Mouse (Mus musculus) lung, postnatal 0 days (tissue): ENCODE results near the gene Dlk1. TPM values are rescaled to one million over a fixed set of nuclear protein-coding genes. Genes with fewer than 3 reads are reported as not detected.

Source experiments
- ATAC-seq: fragments of 200-750 bp; cut with Nextera tagmentation; 2 replicates; pipeline ENCODE4 v1.8.0; 2017; ENCODE audit warnings: moderate library complexity
- DNase-seq: peaks from one replicate; pipeline ENCODE4 v3.0.0-alpha.2; 2016; ENCODE audit warnings: low spot score
- H3K27ac ChIP-seq: fragments of 300-500 bp; sonication (generic); 2 replicates; pipeline ENCODE4 v1.5.1; 2014; ENCODE audit warnings: antibody characterized with exemption, mild to moderate bottlenecking, low read length, mixed read lengths
- H3K27me3 ChIP-seq: fragments of 300-500 bp; sonication (generic); replicated peaks from 2 replicates; pipeline ENCODE4 v1.6.1; 2014; ENCODE audit warnings: low read length, mixed read lengths; ENCODE audit not compliant: insufficient read depth
- H3K36me3 ChIP-seq: fragments of 300-500 bp; sonication (generic); 2 replicates; pipeline ENCODE4 v1.6.1; 2014; ENCODE audit warnings: low read length, mixed read lengths; ENCODE audit not compliant: insufficient read depth
- H3K4me1 ChIP-seq: fragments of 300-500 bp; sonication (generic); 2 replicates; pipeline ENCODE4 v1.6.1; 2014; ENCODE audit warnings: antibody characterized with exemption, low read depth, low read length, mixed read lengths; ENCODE audit not compliant: insufficient read depth
- H3K4me2 ChIP-seq: fragments of 300-500 bp; sonication (generic); replicated peaks from 2 replicates; pipeline ENCODE4 v1.6.1; 2014; ENCODE audit warnings: low read depth, mild to moderate bottlenecking, low read length, moderate library complexity, mixed read lengths
- H3K4me3 ChIP-seq: fragments of 300-500 bp; sonication (generic); 2 replicates; pipeline ENCODE4 v1.5.1; 2014; ENCODE audit warnings: low read depth, low read length
- H3K9ac ChIP-seq: fragments of 300-500 bp; sonication (generic); replicated peaks from 2 replicates; pipeline ENCODE4 v1.6.1; 2014; ENCODE audit warnings: low read depth, mild to moderate bottlenecking
- H3K9me3 ChIP-seq: fragments of 300-500 bp; sonication (generic); 2 replicates; pipeline ENCODE4 v1.6.1; 2016; ENCODE audit warnings: low read length, mixed read lengths
- CTCF ChIP-seq: IDR thresholded peaks from 2 replicates; pipeline ENCODE4 v1.5.1; 2016; ENCODE audit warnings: antibody characterized with exemption, mild to moderate bottlenecking
- EP300 ChIP-seq: IDR thresholded peaks from 2 replicates; pipeline ENCODE4 v1.6.1; 2016; ENCODE audit warnings: antibody characterized with exemption, mild to moderate bottlenecking, control low read depth
- WGBS: fragments of 180-500 bp; shearing (Covaris S2); extraction: QIAGEN DNeasy Blood & Tissue Kit; methylation state at CpG from one replicate; pipeline ENCODE4 v1.1.7; 2014; 5-methylcytosine and 5-hydroxymethylcytosine counted together
- polyA plus RNA-seq: library from polyadenylated mRNA; unstranded; fragments of >200 nt; fragmentation: Nextera tagmentation; extraction: Ambion mirVana; gene quantifications from 2 replicates; pipeline ENCODE4 v1.2.1, GENCODE M21; 2015

The Dlk1 gene
- polyA plus RNA-seq, 1 experiment from 2014 or later, result 364 TPM

- ATAC-seq (no peak), DNase-seq (no peak)
- no peak overlapping the region for H3K27ac ChIP-seq
- H3K9me3 ChIP-seq, result no peaks in the 10 kb centered on the region
- no peaks in the 10 kb centered on the region for H3K27me3 ChIP-seq
- TF ChIP-seq CTCF (no peak), EP300 (no peak)
- no peak overlapping the region for H3K9ac ChIP-seq
- H3K4me1 ChIP-seq, result no peaks in the 10 kb centered on the region
- 29% methylated on average over 4 of the region's 4 CpGs for WGBS
- no peak overlapping the region for H3K4me2 ChIP-seq
- no peak overlapping the region for H3K4me3 ChIP-seq
- no peaks in the 10 kb centered on the region for H3K36me3 ChIP-seq
Measured at GRCm38 (mm10) chr12:109500992-109501391, 48.4 kb downstream of the Dlk1 start.

GRCm38 (mm10) chr12:109502360-109503040, 49.9 kb downstream of the Dlk1 start:
- DNase-seq (no peak), ATAC-seq (no peak)
- no peak overlapping the region for H3K4me3 ChIP-seq
- H3K9me3 ChIP-seq, result no peaks in the 10 kb centered on the region
- no peaks in the 10 kb centered on the region for H3K36me3 ChIP-seq
- H3K27me3 ChIP-seq, result no peaks in the 10 kb centered on the region
- WGBS, result 85% methylated on average over 6 of the region's 6 CpGs
- TF ChIP-seq EP300 (no peak), CTCF (no peak)
- no peak overlapping the region for H3K27ac ChIP-seq
- H3K9ac ChIP-seq, result no peak overlapping the region
- no peaks in the 10 kb centered on the region for H3K4me1 ChIP-seq
- H3K4me2 ChIP-seq, result no peak overlapping the region

GRCm38 (mm10) chr12:109507693-109508092, 55.1 kb downstream of the Dlk1 start:
- Histone ChIP-seq H3K9me3 (no peaks in the 10 kb centered on the region), H3K27ac (no peak overlapping the region), H3K27me3 (no peaks in the 10 kb centered on the region), H3K4me1 (no peaks in the 10 kb centered on the region; the same call in 1 of the 2 replicates), H3K9ac (no peak overlapping the region), H3K4me2 (no peak overlapping the region), H3K4me3 (no peak overlapping the region), H3K36me3 (no peaks in the 10 kb centered on the region)
- ATAC-seq (no peak; the same call in 1 of the 2 replicates), DNase-seq (peak; percentile 39)
- WGBS, result 76% methylated on average over 11 of the region's 11 CpGs
- TF ChIP-seq CTCF (no peak), EP300 (no peak)

- no peak for ATAC-seq
- Histone ChIP-seq H3K27ac (no peak overlapping the region), H3K4me2 (no peak overlapping the region), H3K9me3 (no peaks in the 10 kb centered on the region), H3K4me3 (no peak overlapping the region), H3K36me3 (no peaks in the 10 kb centered on the region), H3K27me3 (no peaks in the 10 kb centered on the region), H3K4me1 (no peaks in the 10 kb centered on the region; the same call in 1 of the 2 replicates), H3K9ac (no peak overlapping the region)
- TF ChIP-seq EP300, result no peak
- no peak for TF ChIP-seq CTCF
- 33% methylated on average over 20 of the region's 20 CpGs for WGBS
- DNase-seq, result peak; percentile 22
Measured at GRCm38 (mm10) chr12:109508495-109509454, 56.2 kb downstream of the Dlk1 start.

GRCm38 (mm10) chr12:109509531-109510137, 57.0 kb downstream of the Dlk1 start:
- Histone ChIP-seq H3K9me3 (no peaks in the 10 kb centered on the region), H3K4me2 (no peak overlapping the region), H3K36me3 (no peaks in the 10 kb centered on the region), H3K4me1 (no peaks in the 10 kb centered on the region; the same call in 1 of the 2 replicates), H3K9ac (no peak overlapping the region), H3K4me3 (no peak overlapping the region), H3K27me3 (no peaks in the 10 kb centered on the region), H3K27ac (no peak overlapping the region)
- WGBS, result 46% methylated on average over 9 of the region's 9 CpGs
- ATAC-seq (no peak), DNase-seq (no peak)
- no peak for TF ChIP-seq CTCF
- TF ChIP-seq EP300, result no peak

- ATAC-seq (peak; percentile 61), DNase-seq (peak; percentile 65)
- no peak overlapping the region for H3K4me2 ChIP-seq
- no peak overlapping the region for H3K27ac ChIP-seq
- WGBS, result 59% methylated on average over 8 of the region's 8 CpGs
- H3K9ac ChIP-seq, result no peak overlapping the region
- no peak overlapping the region for H3K4me3 ChIP-seq
- TF ChIP-seq EP300 (no peak), CTCF (no peak)
- H3K27me3 ChIP-seq, result no peaks in the 10 kb centered on the region
- no peaks in the 10 kb centered on the region for H3K36me3 ChIP-seq
- no peaks in the 10 kb centered on the region for H3K9me3 ChIP-seq
- H3K4me1 ChIP-seq, result no peaks in the 10 kb centered on the region; the same call in 1 of the 2 replicates
Measured at GRCm38 (mm10) chr12:109510247-109510646, 57.6 kb downstream of the Dlk1 start.
